Mouse (Mus musculus) embryo, embryonic 11 days (tissue): ENCODE data around the gene Gm13420.
"Not testable (repeated sequence)": the region's sequence is repeated elsewhere in the genome, so short reads cannot be mapped to it uniquely, and the experiment has no call there.

Experiments used
- DNase-seq: peaks from one replicate; pipeline ENCODE4 v3.0.0-alpha.2; 2015

Gene Gm13420

GRCm38 (mm10) chr2:29751497-29751896 is at the start of gene Gm13420:
Gene Gm13420 (minus strand): TSS chr2:29751685.
- DNase-seq = peak; percentile 8

GRCm38 (mm10) chr2:29792772-29793487 is 41.4 kb upstream of the Gm13420 start:
- DNase-seq = no peak

GRCm38 (mm10) chr2:29787937-29788681 is 36.6 kb upstream of the Gm13420 start, which contains the start of gene Trub2:
Gene Trub2 (minus strand): TSS chr2:29788502.
- peak; percentile 90 for DNase-seq

GRCm38 (mm10) chr2:29787104-29787917 is 35.8 kb upstream of the Gm13420 start, which contains the start of gene Coq4:
Gene Coq4 (plus strand): TSS chr2:29787493.
- peak; percentile 93 for DNase-seq

- DNase-seq = no peak
Measured at GRCm38 (mm10) chr2:29784290-29784689, 32.8 kb upstream of the Gm13420 start.

- DNase-seq = not testable (repeated sequence)
Measured at GRCm38 (mm10) chr2:29781256-29781655, 29.8 kb upstream of the Gm13420 start.

GRCm38 (mm10) chr2:29773323-29773722 is 21.8 kb upstream of the Gm13420 start:
- no peak for DNase-seq

- no peak for DNase-seq
Measured at GRCm38 (mm10) chr2:29771611-29772461, 20.4 kb upstream of the Gm13420 start.

- peak; percentile 9 for DNase-seq
Measured at GRCm38 (mm10) chr2:29770162-29770561, 18.7 kb upstream of the Gm13420 start.

GRCm38 (mm10) chr2:29768901-29769300 is 17.4 kb upstream of the Gm13420 start:
- DNase-seq = no peak

GRCm38 (mm10) chr2:29767976-29768709 is 16.7 kb upstream of the Gm13420 start:
- no peak for DNase-seq

GRCm38 (mm10) chr2:29764831-29765230 is 13.3 kb upstream of the Gm13420 start:
- peak; percentile 80 for DNase-seq

- DNase-seq = no peak
Measured at GRCm38 (mm10) chr2:29755693-29756092, 4.2 kb upstream of the Gm13420 start.

- DNase-seq = no peak
Measured at GRCm38 (mm10) chr2:29752397-29752796, 912 bp upstream of the Gm13420 start.

- DNase-seq = no peak
Measured at GRCm38 (mm10) chr2:29748499-29748898, 3.0 kb downstream of the Gm13420 start.

GRCm38 (mm10) chr2:29747852-29748251 is 3.6 kb downstream of the Gm13420 start:
- peak; percentile 31 for DNase-seq

- peak; percentile 22 for DNase-seq
Measured at GRCm38 (mm10) chr2:29747188-29747782, 4.2 kb downstream of the Gm13420 start.

GRCm38 (mm10) chr2:29744256-29744655 is 7.2 kb downstream of the Gm13420 start:
- DNase-seq = no peak

GRCm38 (mm10) chr2:29741207-29741606 is 10.3 kb downstream of the Gm13420 start:
- DNase-seq = no peak

- no peak for DNase-seq
Measured at GRCm38 (mm10) chr2:29739368-29739767, 12.1 kb downstream of the Gm13420 start.

- DNase-seq = no peak
Measured at GRCm38 (mm10) chr2:29738799-29739198, 12.7 kb downstream of the Gm13420 start.
